Mouse (Mus musculus) neural tube, embryonic 12.5 days (tissue): ENCODE results near the gene Irak3. TPM values are rescaled to one million over a fixed set of nuclear protein-coding genes. Genes with fewer than 3 reads are reported as not detected.
"Not testable (repeated sequence)": the region's sequence is repeated elsewhere in the genome, so short reads cannot be mapped to it uniquely, and the experiment has no call there.

Source experiments
- ATAC-seq: fragments of 200-750 bp; cut with Nextera tagmentation; 2 replicates; pipeline ENCODE4 v1.8.0; 2017; ENCODE audit warnings: low read depth, mild to moderate bottlenecking, moderate TSS enrichment, moderate library complexity; ENCODE audit not compliant: low FRiP score
- H3K27ac ChIP-seq: fragments of 300-500 bp; sonication (generic); 2 replicates; pipeline ENCODE4 v1.5.1; 2016
- H3K27me3 ChIP-seq: fragments of 300-500 bp; sonication (generic); replicated peaks from 2 replicates; pipeline ENCODE4 v1.6.1; 2016; ENCODE audit warnings: mild to moderate bottlenecking
- H3K36me3 ChIP-seq: fragments of 300-500 bp; sonication (generic); 2 replicates; pipeline ENCODE4 v1.6.1; 2016; ENCODE audit warnings: mild to moderate bottlenecking
- H3K4me1 ChIP-seq: fragments of 300-500 bp; sonication (generic); 2 replicates; pipeline ENCODE4 v1.6.1; 2016
- H3K4me2 ChIP-seq: fragments of 300-500 bp; sonication (generic); replicated peaks from 2 replicates; pipeline ENCODE4 v1.6.1; 2016; ENCODE audit warnings: mild to moderate bottlenecking
- H3K4me3 ChIP-seq: fragments of 300-500 bp; sonication (generic); 2 replicates; pipeline ENCODE4 v1.5.1; 2016
- H3K9ac ChIP-seq: fragments of 300-500 bp; sonication (generic); 2 replicates; pipeline ENCODE4 v1.6.1; 2016; ENCODE audit warnings: mild to moderate bottlenecking
- H3K9me3 ChIP-seq: fragments of 300-500 bp; sonication (generic); 2 replicates; pipeline ENCODE4 v1.6.1; 2016; ENCODE audit warnings: mild to moderate bottlenecking
- WGBS: fragments of 180-500 bp; shearing (Covaris S2); methylation state at CpG from one replicate; pipeline ENCODE4 v1.1.7; 2016; 5-methylcytosine and 5-hydroxymethylcytosine counted together
- polyA plus RNA-seq: library from polyadenylated mRNA; unstranded; fragments of >200 nt; fragmentation: Nextera tagmentation; extraction: Ambion mirVana; gene quantifications from 2 replicates; pipeline ENCODE4 v1.2.1, GENCODE M21; 2016

Gene Irak3
- polyA plus RNA-seq, 1 experiment from 2014 or later, result 0.79 TPM

DNA sequence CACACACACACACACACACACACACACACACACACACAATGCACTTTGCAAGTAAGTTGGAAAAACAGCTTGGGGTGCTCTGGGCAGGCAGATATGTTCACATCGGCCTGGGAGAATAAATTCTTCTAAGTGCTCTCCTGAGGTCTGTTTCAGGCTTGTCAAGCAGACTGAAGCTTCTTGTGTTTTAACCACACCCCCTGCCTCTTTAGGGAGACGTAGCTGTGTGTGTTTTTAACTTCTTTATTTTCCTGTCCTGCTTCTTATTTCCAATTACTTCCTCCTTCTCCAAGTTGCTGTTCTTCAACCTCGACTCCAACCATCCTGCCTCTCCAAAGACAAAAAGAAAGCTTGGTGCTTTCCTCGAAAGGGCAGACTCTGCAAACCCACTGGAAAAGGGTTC, 61.7 kb downstream of the Irak3 start:
- no peak overlapping the region for H3K9ac ChIP-seq
- H3K4me3 ChIP-seq, result no peak overlapping the region
- H3K4me2 ChIP-seq, result no peak overlapping the region
- H3K9me3 ChIP-seq, result peaks cover 16% of the 10 kb centered on the region
- no peak overlapping the region for H3K27ac ChIP-seq
- no peaks in the 10 kb centered on the region for H3K27me3 ChIP-seq
- H3K36me3 ChIP-seq, result no peaks in the 10 kb centered on the region
- no peaks in the 10 kb centered on the region for H3K4me1 ChIP-seq
- WGBS, result 75% methylated on average over 4 of the region's 4 CpGs
- ATAC-seq, result no peak

DNA sequence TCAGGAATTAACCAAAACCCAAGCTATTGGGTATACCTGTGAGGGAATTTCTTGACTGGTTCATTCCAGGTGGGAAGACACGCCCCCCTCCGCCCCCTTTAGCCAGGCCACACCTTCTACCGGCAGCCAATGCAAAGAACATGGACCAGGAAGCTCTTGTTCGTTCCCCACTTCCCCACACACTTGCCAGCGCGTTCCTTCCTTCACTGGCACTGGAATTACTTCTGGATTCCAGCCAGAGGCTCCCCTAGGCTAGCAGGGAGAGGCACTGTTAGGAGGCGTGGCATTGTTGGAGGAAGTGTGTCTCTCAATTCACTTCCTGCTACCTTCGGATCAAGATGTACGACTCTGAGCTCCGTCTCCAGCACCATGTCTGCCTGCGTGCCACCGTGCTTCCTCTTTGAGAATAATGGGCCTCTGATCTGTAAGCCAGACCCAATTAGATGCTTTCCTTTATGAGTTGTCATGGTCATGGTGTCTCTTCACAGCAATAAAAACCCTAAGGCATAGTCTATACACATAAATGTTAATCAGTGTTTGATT, 65.8 kb downstream of the Irak3 start:
- Histone ChIP-seq H3K4me1 (no peaks in the 10 kb centered on the region), H3K4me2 (no peak overlapping the region), H3K9ac (no peak overlapping the region), H3K4me3 (no peak overlapping the region), H3K9me3 (no peaks in the 10 kb centered on the region), H3K27ac (no peak overlapping the region), H3K27me3 (no peaks in the 10 kb centered on the region), H3K36me3 (no peaks in the 10 kb centered on the region)
- ATAC-seq, result no peak
- WGBS, result 88% methylated on average over 12 of the region's 12 CpGs

DNA sequence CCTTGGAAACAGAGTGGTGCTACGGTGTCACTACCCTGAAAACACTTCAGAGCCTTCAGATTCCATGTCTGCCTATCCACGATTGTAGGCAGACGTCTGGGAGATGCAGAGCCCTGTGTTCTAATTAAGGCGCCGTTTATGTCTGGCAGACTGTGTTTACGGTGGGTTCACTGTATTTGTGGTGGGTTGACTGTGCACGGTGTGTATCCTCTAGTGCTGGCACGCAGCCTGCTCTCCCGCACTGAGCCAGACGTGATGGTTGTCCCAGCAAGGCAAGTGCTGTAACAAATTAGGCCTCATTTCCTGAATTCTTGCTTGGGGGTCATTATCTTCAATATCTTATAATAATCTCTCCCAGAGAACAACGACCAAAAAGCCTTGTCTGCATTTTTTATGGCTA, 68.2 kb downstream of the Irak3 start:
- 67% methylated on average over 11 of the region's 11 CpGs for WGBS
- Histone ChIP-seq H3K4me3 (no peak overlapping the region), H3K36me3 (no peaks in the 10 kb centered on the region), H3K27ac (no peak overlapping the region), H3K9me3 (no peaks in the 10 kb centered on the region), H3K4me2 (no peak overlapping the region), H3K9ac (no peak overlapping the region), H3K4me1 (no peaks in the 10 kb centered on the region; the same call in 1 of the 2 replicates), H3K27me3 (no peaks in the 10 kb centered on the region)
- no peak for ATAC-seq

DNA sequence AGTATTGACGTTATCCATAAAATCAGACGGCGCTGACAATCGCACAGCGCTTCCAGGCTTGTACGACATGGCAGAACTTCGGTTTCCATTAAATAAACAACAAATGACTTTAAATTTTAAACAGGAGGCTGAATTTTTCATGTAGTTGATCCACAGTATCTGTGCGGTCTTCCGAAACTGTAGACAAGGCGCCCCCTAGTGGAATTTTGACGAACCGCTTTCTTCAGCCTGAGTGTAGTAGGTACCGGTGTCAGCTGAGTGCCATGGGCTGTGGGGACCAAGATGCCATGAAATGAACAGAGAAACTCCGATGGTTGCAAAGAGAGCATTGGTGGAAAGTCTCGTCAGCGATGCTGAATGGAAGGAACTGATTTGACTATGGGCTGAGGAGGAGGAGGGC, 71.3 kb downstream of the Irak3 start:
- 69% methylated on average over 16 of the region's 16 CpGs for WGBS
- no peak overlapping the region for H3K4me3 ChIP-seq
- no peak for ATAC-seq

DNA sequence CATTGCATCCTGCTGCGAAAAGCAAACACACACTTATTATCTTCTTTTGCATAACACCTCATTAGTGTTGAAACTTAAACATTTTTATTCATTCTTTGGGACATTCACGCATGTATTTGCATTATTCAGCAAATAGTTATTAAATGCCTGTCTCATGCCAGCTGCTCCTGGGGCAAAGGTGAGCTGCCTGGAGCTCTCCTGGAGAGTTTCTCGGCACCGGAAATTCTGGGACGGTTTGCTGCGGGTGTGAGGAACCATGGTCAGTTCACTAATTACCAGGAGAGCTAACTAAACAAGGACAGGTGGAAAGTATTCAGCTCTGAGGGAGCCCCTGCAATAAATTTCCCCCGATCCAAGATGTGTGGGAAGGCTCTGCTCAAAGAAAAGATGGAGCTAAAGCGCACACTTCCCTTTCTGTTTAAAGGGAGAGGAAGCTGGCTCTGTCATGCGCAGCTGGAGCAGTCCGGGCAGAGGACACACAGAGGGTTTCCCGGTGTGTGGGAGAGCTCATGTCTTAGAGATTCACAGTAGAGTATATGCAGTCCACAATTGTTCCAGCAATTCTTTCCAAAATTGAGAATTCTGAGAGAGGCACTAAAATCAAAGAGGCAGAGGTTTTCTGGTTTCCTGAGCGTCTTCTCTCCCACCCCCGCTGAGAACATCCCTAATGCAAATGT, 73.2 kb downstream of the Irak3 start:
- H3K9ac ChIP-seq, result no peak overlapping the region
- H3K4me3 ChIP-seq, result no peak overlapping the region
- no peak for ATAC-seq
- peak overlapping the region; percentile 31 for H3K4me2 ChIP-seq
- H3K27me3 ChIP-seq, result no peaks in the 10 kb centered on the region
- no peak overlapping the region for H3K27ac ChIP-seq
- WGBS, result 43% methylated on average over 13 of the region's 13 CpGs
- no peaks in the 10 kb centered on the region for H3K9me3 ChIP-seq
- no peaks in the 10 kb centered on the region; the same call in 1 of the 2 replicates for H3K4me1 ChIP-seq
- H3K36me3 ChIP-seq, result no peaks in the 10 kb centered on the region

More for the DNA sequence above, 71.3 kb downstream of the Irak3 start:
- Histone ChIP-seq H3K9ac (no peak overlapping the region), H3K4me2 (no peak overlapping the region), H3K27me3 (no peaks in the 10 kb centered on the region), H3K9me3 (no peaks in the 10 kb centered on the region), H3K27ac (no peak overlapping the region), H3K4me1 (no peaks in the 10 kb centered on the region; the same call in 1 of the 2 replicates), H3K36me3 (no peaks in the 10 kb centered on the region)

DNA sequence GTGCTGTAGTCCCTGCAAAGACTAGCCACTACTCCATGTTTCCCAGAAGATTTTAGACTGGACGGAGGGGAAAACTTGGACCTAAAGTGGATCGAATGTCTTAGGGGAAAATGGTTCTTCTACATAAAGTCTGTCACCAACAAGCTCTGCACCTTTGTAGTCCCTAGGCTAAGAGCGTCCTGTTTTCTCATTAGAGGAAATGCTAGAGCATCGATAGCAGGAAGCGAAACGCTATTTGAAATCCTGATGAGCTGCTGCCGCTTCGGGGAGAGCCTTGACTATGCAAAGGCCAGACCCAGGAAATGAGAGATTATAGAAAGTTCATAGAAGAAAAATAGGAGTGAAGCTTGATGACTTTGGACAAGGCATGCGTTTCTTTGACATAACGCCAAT, 76.5 kb downstream of the Irak3 start:
- Histone ChIP-seq H3K27ac (no peak overlapping the region), H3K9me3 (no peaks in the 10 kb centered on the region), H3K4me3 (no peak overlapping the region), H3K27me3 (no peaks in the 10 kb centered on the region), H3K4me1 (no peaks in the 10 kb centered on the region; the same call in 1 of the 2 replicates), H3K9ac (no peak overlapping the region), H3K4me2 (no peak overlapping the region), H3K36me3 (no peaks in the 10 kb centered on the region)
- 80% methylated on average over 10 of the region's 10 CpGs for WGBS
- ATAC-seq, result no peak

DNA sequence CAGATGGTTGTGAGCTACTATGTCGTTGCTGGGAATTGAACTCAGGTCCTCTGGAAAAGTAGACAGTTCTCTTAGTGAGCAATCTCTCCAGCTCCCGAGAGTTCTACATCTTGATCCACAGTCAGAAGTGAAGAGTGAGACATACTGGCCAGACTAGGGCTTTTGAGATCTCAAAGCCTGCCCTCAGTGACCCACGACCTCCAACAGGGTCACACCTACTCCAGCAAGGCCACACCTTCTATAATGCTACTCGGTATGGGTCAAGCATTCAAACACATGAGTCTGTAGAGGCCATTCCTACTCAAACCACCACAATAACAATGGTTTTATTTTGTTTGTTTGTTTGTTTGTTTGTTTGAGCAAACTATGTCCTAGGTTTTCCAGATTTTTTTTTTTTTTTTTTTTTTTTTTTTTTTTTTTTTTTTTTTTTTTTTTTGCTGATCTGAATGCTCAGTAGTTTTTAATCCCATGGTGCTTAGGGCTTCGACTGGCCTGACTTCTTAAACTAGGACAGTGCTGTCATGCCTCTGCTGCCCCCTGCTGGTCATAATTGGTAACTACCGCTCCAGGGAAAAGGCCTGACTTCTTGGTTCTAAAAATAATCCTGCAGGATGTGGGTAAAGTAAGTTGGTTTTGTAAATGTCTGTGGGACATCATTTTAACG, 77.0 kb downstream of the Irak3 start:
- no peak for ATAC-seq
- H3K27me3 ChIP-seq, result no peaks in the 10 kb centered on the region
- no peaks in the 10 kb centered on the region for H3K36me3 ChIP-seq
- no peaks in the 10 kb centered on the region for H3K9me3 ChIP-seq
- no peak overlapping the region for H3K4me2 ChIP-seq
- H3K27ac ChIP-seq, result no peak overlapping the region
- 52% methylated on average over 7 of the region's 7 CpGs for WGBS
- H3K4me1 ChIP-seq, result no peaks in the 10 kb centered on the region; the same call in 1 of the 2 replicates
- no peak overlapping the region for H3K9ac ChIP-seq
- no peak overlapping the region for H3K4me3 ChIP-seq

DNA sequence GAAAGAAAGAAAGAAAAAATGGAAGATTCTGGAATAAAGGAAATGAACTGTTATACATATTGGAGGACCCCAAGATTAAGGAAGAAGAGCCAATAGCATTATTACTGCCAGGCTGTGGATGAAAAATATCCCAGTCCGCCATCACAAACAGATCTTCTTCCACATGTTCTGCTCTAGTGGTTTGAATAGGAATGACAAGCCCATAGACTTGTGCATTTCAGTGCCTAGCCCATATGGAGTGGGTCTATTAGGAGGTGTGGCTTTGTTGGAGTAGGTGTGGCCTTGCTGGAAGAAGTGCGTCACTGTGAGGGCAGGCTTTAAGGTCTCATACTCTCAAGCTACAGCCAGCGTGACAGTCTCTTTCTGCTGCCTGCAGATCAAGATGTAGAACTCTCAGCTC, 78.2 kb downstream of the Irak3 start:
- Histone ChIP-seq H3K9ac (no peak overlapping the region), H3K4me2 (no peak overlapping the region), H3K27ac (no peak overlapping the region), H3K9me3 (no peaks in the 10 kb centered on the region), H3K4me1 (no peaks in the 10 kb centered on the region; the same call in 1 of the 2 replicates), H3K36me3 (no peaks in the 10 kb centered on the region), H3K4me3 (no peak overlapping the region), H3K27me3 (no peaks in the 10 kb centered on the region)
- ATAC-seq, result no peak
- 86% methylated on average over 3 of the region's 3 CpGs for WGBS

DNA sequence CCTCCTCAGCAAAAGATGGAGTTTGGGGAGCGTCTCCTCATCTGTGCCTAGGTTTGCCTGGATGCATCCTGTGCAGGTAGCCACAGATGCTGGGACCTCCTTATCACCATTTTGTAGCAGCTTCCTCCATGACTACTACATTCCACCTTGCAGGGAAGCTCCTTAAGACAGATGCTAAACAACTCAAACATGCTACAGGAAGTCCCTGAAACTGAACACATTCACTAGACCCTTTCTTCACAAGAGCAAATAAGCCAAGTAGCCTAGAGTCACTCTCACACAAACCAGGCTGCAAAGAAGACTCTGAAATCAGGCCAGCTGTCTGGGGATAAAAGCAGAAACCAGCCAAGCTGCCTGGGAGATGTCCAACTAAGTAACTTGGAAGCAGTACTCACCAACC, 86.7 kb downstream of the Irak3 start:
- Histone ChIP-seq H3K4me1 (0 out of 2 replicates have a peak, but pooled peaks cover 4% of the 10 kb centered on the region), H3K9me3 (no peaks in the 10 kb centered on the region), H3K27ac (no peak overlapping the region), H3K4me3 (no peak overlapping the region), H3K36me3 (no peaks in the 10 kb centered on the region), H3K27me3 (no peaks in the 10 kb centered on the region), H3K4me2 (no peak overlapping the region), H3K9ac (no peak overlapping the region)
- 91% methylated on average over 1 of the region's 1 CpGs for WGBS
- no peak for ATAC-seq

DNA sequence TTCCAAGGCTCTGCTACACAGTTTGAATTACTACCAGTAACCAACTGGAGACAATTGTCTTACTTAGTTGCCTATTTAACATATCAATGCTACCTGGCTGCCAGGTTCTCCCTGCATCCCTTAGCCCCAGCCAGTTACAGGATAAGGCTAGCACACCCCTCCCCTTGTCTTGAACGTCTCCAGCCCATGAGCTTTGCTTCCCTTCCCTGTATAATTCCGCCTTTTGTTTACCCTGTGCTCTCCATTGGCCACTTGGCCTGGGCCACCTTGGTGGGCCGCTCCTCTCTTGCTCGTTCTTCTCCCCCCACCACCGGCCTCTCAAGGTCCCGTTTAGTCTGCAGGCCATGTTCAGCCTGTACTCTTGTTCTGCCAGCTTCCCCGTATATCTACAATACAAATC, 87.4 kb downstream of the Irak3 start:
- no peaks in the 10 kb centered on the region for H3K27me3 ChIP-seq
- H3K4me2 ChIP-seq, result no peak overlapping the region
- 39% methylated on average over 7 of the region's 7 CpGs for WGBS
- H3K9me3 ChIP-seq, result no peaks in the 10 kb centered on the region
- 0 out of 2 replicates have a peak, but pooled peaks cover 4% of the 10 kb centered on the region for H3K4me1 ChIP-seq
- H3K36me3 ChIP-seq, result no peaks in the 10 kb centered on the region
- ATAC-seq, result no peak
- no peak overlapping the region for H3K27ac ChIP-seq
- H3K9ac ChIP-seq, result no peak overlapping the region
- H3K4me3 ChIP-seq, result no peak overlapping the region

DNA sequence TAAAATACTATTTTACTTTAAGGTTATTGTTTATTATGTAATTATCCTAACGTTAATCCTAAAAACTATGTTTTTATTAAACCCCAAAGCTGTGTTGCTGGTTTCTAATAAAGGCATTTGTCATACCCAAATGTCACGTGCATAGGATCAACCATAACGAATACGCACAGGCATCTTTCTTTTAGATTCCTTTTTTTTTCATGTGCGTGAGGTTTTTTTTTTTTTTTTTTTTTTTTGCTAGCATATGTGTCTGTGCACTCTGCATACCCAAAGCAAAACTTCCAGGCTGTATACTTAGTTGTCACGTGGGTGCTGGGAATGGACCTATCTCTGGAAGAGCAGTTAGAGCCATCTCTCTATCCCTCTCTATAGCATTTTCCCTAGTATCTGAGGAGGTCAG, 88.0 kb downstream of the Irak3 start:
- no peaks in the 10 kb centered on the region for H3K9me3 ChIP-seq
- no peak overlapping the region for H3K9ac ChIP-seq
- H3K36me3 ChIP-seq, result no peaks in the 10 kb centered on the region
- 0 out of 2 replicates have a peak, but pooled peaks cover 4% of the 10 kb centered on the region for H3K4me1 ChIP-seq
- H3K27ac ChIP-seq, result no peak overlapping the region
- no peaks in the 10 kb centered on the region for H3K27me3 ChIP-seq
- no peak for ATAC-seq
- H3K4me3 ChIP-seq, result no peak overlapping the region
- 73% methylated on average over 6 of the region's 6 CpGs for WGBS
- H3K4me2 ChIP-seq, result no peak overlapping the region

DNA sequence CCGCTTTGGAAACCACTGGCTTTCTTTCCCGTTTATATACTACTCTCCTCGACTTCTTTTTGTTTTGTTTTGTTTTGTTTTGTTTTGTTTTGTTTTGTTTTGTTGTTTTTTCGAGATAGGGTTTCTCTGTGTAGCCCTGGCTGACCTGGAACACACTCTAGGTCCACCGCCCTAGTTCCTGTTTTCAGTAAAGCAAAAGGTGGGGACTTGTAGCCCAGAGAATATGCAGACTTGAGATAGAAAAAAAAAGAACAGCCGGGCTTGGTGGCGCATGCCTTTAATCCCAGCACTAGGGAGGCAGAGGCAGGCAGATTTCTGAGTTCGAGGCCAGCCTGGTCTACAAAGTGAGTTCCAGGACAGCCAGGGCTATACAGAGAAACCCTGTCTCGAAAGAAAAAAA, 88.4 kb downstream of the Irak3 start:
- 77% methylated on average over 9 of the region's 9 CpGs for WGBS
- H3K36me3 ChIP-seq, H3K27ac ChIP-seq, ATAC-seq, H3K9ac ChIP-seq, H3K4me3 ChIP-seq, H3K27me3 ChIP-seq, H3K4me1 ChIP-seq, H3K9me3 ChIP-seq: not testable (repeated sequence)
- peak overlapping the region; percentile 83 for H3K4me2 ChIP-seq
